Mouse (Mus musculus): ENCODE results near the gene Cnksr1. TPM values are rescaled to one million over a fixed set of nuclear protein-coding genes. Genes with fewer than 3 reads are reported as not detected.
A peak's percentile ranks its signal among the peaks of the same experiment; 100 is the strongest.

The Cnksr1 gene
- total RNA-seq, 2 experiments from 2014 or later, result 0.32 to 0.58 TPM

GRCm38 (mm10) chr4:134237582-134238278, 469 bp downstream of the Cnksr1 start:
- DNase-seq (ENCODE audit: extremely low spot score in 1 of 2, low spot score in 2 of 2), result no peak
- no peak for TF ChIP-seq CTCF (IDR thresholded peaks at IDR 0.05)
- no peak overlapping the region for H3K27ac ChIP-seq
- intact Hi-C loops (cut with DNase I), result no loop called here
- peak overlapping the region; percentile 9; the same call in 1 of the 2 replicates for H3K4me3 ChIP-seq

- intact Hi-C loops (cut with DNase I), result no loop called here
- no peak for DNase-seq (ENCODE audit: extremely low spot score in 1 of 2, low spot score in 2 of 2)
- TF ChIP-seq CTCF (IDR thresholded peaks at IDR 0.05), result no peak
- Histone ChIP-seq H3K27ac (no peak overlapping the region), H3K4me3 (no peak overlapping the region)
Observed at GRCm38 (mm10) chr4:134234876-134235275, 3.3 kb downstream of the Cnksr1 start.

- intact Hi-C loops (cut with DNase I), result no loop called here
Observed at GRCm38 (mm10) chr4:134230431-134230830, 7.8 kb downstream of the Cnksr1 start.

GRCm38 (mm10) chr4:134227194-134227593, 11.0 kb downstream of the Cnksr1 start, which contains the start of gene Catsper4:
Catsper4 (minus strand) TSS chr4:134227383.
- intact Hi-C loops (cut with DNase I), result no loop called here
- DNase-seq (ENCODE audit: extremely low spot score in 1 of 2, low spot score in 2 of 2), result no peak
- TF ChIP-seq CTCF (IDR thresholded peaks at IDR 0.05), result peak; percentile 36

More at GRCm38 (mm10) chr4:134230431-134230830, 7.8 kb downstream of the Cnksr1 start:
- Histone ChIP-seq H3K4me3 (no peak overlapping the region), H3K27ac (no peak overlapping the region)
- DNase-seq (ENCODE audit: extremely low spot score in 1 of 2, low spot score in 2 of 2), result no peak
- no peak for TF ChIP-seq CTCF (IDR thresholded peaks at IDR 0.05)

GRCm38 (mm10) chr4:134222793-134223600, 15.2 kb downstream of the Cnksr1 start:
- no peak for TF ChIP-seq CTCF (IDR thresholded peaks at IDR 0.05)
- no peak for DNase-seq (ENCODE audit: extremely low spot score in 1 of 2, low spot score in 2 of 2)
- Histone ChIP-seq H3K4me3 (no peak overlapping the region), H3K27ac (no peak overlapping the region)
- intact Hi-C loops (cut with DNase I), result no loop called here

More at GRCm38 (mm10) chr4:134227194-134227593, 11.0 kb downstream of the Cnksr1 start, which contains the start of gene Catsper4:
- Histone ChIP-seq H3K4me3 (no peak within 1 kb of the TSS), H3K27ac (no peak within 1 kb of the TSS)

GRCm38 (mm10) chr4:134206488-134207053, 31.6 kb downstream of the Cnksr1 start:
- Histone ChIP-seq H3K4me3 (no peak overlapping the region), H3K27ac (no peak overlapping the region)
- intact Hi-C loops (cut with DNase I), result no loop called here
- no peak for DNase-seq (ENCODE audit: extremely low spot score in 1 of 2, low spot score in 2 of 2)
- TF ChIP-seq CTCF (IDR thresholded peaks at IDR 0.05), result no peak

GRCm38 (mm10) chr4:134203340-134203896, 34.8 kb downstream of the Cnksr1 start:
- H3K4me3 ChIP-seq, result no peak overlapping the region
- intact Hi-C loops (cut with DNase I), result no loop called here
- no peak for DNase-seq (ENCODE audit: extremely low spot score in 1 of 2, low spot score in 2 of 2)
- no peak overlapping the region for H3K27ac ChIP-seq
- no peak for TF ChIP-seq CTCF (IDR thresholded peaks at IDR 0.05)

- no peak within 1 kb of the TSS for H3K4me3 ChIP-seq
- intact Hi-C loops (cut with DNase I), result no loop called here
- no peak for TF ChIP-seq CTCF (IDR thresholded peaks at IDR 0.05)
- no peak for DNase-seq (ENCODE audit: extremely low spot score in 1 of 2, low spot score in 2 of 2)
- H3K27ac ChIP-seq, result no peak within 1 kb of the TSS
Observed at GRCm38 (mm10) chr4:134202904-134203303, 35.3 kb downstream of the Cnksr1 start, which contains the start of gene Gm7534. Gm7534 (minus strand) TSS chr4:134203004.

GRCm38 (mm10) chr4:134199371-134199770, 38.8 kb downstream of the Cnksr1 start:
- no peak for DNase-seq (ENCODE audit: extremely low spot score in 1 of 2, low spot score in 2 of 2)
- Histone ChIP-seq H3K4me3 (no peak overlapping the region), H3K27ac (no peak overlapping the region)
- no peak for TF ChIP-seq CTCF (IDR thresholded peaks at IDR 0.05)
- intact Hi-C loops (cut with DNase I), result no loop called here

- intact Hi-C loops (cut with DNase I), result loop anchor here (2.0 to 10.0 kb wide), 3 partner anchors 59 to 289 kb away; partner anchors contain the start of genes Pdik1l and Zfp593
- H3K4me3 ChIP-seq, result peak overlapping the region; percentile 66
- no peak for DNase-seq (ENCODE audit: extremely low spot score in 1 of 2, low spot score in 2 of 2)
- peak overlapping the region; percentile 63 for H3K27ac ChIP-seq
- no peak for TF ChIP-seq CTCF (IDR thresholded peaks at IDR 0.05)
Observed at GRCm38 (mm10) chr4:134186268-134186667, 51.9 kb downstream of the Cnksr1 start.

- Histone ChIP-seq H3K27ac (no peak overlapping the region), H3K4me3 (no peak overlapping the region)
- intact Hi-C loops (cut with DNase I), result loop anchor here (10.0 kb wide), 1 partner anchor 289 kb away; no protein-coding TSS in a partner anchor
- no peak for TF ChIP-seq CTCF (IDR thresholded peaks at IDR 0.05)
- no peak for DNase-seq (ENCODE audit: extremely low spot score in 1 of 2, low spot score in 2 of 2)
Observed at GRCm38 (mm10) chr4:134185569-134185968, 52.6 kb downstream of the Cnksr1 start.
